Mouse (Mus musculus): Measurements from ENCODE around the gene Gnat2.

Gene Gnat2

GRCm38 (mm10) chr3:108121101-108121500 is 28.5 kb downstream of the Gnat2 start:
- DNase-seq = no peak

GRCm38 (mm10) chr3:108123242-108123641 is 30.7 kb downstream of the Gnat2 start:
- DNase-seq = no peak

GRCm38 (mm10) chr3:108124131-108124530 is 31.5 kb downstream of the Gnat2 start:
- DNase-seq = no peak

GRCm38 (mm10) chr3:108126327-108126726 is 33.7 kb downstream of the Gnat2 start:
- no peak for DNase-seq

- DNase-seq = no peak
Observed at GRCm38 (mm10) chr3:108128520-108128919, 35.9 kb downstream of the Gnat2 start.

GRCm38 (mm10) chr3:108129367-108129766 is 36.8 kb downstream of the Gnat2 start:
- no peak for DNase-seq

GRCm38 (mm10) chr3:108129804-108130203 is 37.2 kb downstream of the Gnat2 start:
- DNase-seq = no peak

GRCm38 (mm10) chr3:108131216-108131615 is 38.6 kb downstream of the Gnat2 start:
- DNase-seq = no peak

- DNase-seq = no peak
Observed at GRCm38 (mm10) chr3:108131821-108132220, 39.2 kb downstream of the Gnat2 start.

GRCm38 (mm10) chr3:108132484-108132883 is 39.9 kb downstream of the Gnat2 start:
- peak; percentile 33 for DNase-seq

- no peak for DNase-seq
Observed at GRCm38 (mm10) chr3:108134701-108135100, 42.1 kb downstream of the Gnat2 start.

- DNase-seq = no peak
Observed at GRCm38 (mm10) chr3:108139113-108139512, 46.5 kb downstream of the Gnat2 start.

- DNase-seq = no peak
Observed at GRCm38 (mm10) chr3:108140786-108141185, 48.2 kb downstream of the Gnat2 start.

- DNase-seq = peak; percentile 94
Observed at GRCm38 (mm10) chr3:108145534-108146445, 53.2 kb downstream of the Gnat2 start, which contains the start of gene Gnai3. Gene Gnai3, minus strand, starts transcription at chr3:108146146.

- DNase-seq = no peak
Observed at GRCm38 (mm10) chr3:108146671-108147070, 54.1 kb downstream of the Gnat2 start.

- peak; percentile 93 for DNase-seq
Observed at GRCm38 (mm10) chr3:108147386-108148235, 55.0 kb downstream of the Gnat2 start.
